Mouse (Mus musculus) cerebellum, adult (tissue): ENCODE data around the gene Pbrm1.

ENCODE experiments used
- ATAC-seq: cut with Nextera tagmentation; 2 replicates; pipeline ENCODE4 v1.9.2; 2017; ENCODE audit warnings: mild to moderate bottlenecking, moderate library complexity, mixed read lengths; ENCODE audit not compliant: insufficient number of reproducible peaks, low FRiP score, low TSS enrichment

Pbrm1 gene

DNA sequence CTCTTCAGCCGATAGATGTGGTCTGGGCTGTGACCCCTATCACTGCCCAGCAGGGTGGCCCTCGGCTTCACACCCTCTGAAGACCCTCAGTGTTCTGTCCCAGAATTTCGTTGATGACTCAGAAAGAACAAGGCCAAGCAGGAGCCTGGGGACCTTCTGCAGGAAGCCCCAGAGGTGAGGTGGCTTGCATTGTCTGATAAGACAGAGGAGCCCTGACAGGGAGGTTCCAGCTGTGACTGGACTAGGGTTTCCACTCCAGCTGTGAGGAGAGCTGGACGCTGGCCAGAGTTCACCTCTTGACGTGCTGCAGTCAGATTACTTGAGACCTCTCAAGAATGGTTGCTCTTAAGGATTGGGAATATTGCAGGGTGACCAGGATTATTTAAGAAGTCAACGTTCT is 113.1 kb downstream of the Pbrm1 start:
- ATAC-seq, result no peak

DNA sequence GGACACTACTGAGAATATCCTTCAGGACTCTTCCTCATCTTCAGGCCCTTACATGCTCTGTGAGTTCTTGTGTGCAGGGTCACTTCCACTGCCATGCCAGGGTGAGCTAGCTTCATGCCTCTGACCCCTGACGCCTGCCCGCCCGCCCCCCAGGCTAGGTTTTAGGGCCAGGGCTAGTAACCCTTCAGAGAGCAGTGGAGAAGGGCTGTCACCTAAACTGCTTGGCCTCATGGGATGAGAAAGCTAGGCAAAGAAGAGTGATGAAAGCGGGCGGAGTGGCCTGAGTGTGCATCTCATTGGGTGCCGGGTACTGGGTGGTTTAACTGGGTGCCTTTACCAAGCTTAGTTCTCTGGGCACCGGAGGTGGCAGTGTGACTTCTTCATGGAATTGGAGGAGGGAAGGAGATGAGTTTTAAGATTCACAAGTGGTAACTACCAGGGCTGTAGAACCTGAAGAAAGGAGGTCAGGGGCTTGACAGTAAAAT is 113.6 kb downstream of the Pbrm1 start:
- ATAC-seq, result no peak

DNA sequence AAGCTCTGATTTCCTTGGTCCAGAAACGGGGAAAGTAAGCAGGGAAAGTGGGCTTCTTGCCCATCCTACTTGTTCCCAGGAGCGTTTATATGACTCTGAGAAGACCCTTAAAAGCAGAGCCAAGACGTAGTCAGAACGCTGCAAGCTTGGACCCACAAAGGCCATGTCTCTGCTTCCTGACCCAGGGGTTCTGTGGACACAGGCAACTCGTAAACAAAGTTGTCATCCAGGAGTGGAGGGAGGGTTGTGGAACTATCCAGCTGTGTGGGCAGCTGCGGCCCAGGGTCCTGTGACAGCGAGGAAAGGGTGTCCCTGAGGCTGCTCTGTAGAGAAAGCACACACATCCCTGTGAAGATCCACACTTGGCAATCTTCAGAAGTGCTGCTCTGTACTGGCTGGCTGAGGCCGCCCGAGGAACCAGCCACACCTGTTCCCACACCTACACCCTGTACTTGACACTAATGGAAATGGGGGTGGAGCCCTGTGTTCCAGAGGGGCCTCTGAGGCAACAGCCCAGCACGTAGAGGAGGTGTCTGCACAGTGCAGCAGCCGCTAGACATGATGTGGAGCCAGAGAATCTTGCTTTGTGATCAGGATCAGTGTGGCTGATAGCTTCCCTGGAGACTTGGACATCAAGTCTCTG is 114.2 kb downstream of the Pbrm1 start:
- no peak for ATAC-seq

DNA sequence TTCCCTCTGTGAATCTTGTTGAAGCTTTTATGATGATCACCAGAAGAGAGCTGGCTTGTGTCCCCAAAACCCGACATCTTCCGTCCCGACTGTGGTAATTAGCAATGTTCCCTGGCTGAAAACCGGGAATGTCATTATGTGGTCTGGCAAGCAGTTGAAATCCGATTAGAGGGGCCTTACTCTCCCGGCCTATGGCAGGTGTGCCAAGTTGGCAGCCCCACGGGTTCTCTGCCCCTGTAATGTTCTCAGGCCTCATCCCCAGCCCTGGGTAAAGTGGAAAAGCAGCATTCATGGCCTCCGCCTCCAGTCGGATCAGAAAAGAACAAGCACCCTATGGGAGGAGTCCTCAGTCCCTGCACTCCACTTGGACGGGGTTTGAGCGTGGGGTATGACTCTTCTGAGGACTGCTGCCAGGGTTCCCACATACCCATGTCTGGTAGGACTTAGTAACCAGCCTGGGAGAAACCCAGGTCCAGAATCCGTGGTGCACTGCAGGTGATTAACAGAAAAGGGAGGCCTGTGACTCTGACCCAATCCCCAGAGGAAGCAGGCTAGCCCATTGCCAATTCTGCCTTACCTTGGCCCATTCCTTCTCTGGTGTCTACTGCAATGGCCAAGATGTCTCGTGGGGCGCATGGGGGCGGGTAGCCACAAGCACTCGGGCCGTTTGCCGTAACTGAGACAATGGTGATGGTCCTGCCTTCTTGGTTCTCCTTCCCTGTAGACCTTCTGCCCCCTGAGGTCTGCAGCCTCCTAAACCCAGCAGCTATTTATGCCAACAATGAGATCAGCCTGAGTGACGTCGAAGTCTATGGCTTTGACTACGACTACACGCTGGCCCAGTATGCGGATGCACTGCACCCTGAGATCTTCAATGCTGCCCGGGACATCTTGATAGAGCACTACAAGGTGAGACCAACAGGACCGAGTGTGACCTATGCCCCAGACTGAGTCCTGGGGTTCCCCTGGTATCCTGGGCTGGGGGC is 115.4 kb downstream of the Pbrm1 start:
- ATAC-seq, result no peak

DNA sequence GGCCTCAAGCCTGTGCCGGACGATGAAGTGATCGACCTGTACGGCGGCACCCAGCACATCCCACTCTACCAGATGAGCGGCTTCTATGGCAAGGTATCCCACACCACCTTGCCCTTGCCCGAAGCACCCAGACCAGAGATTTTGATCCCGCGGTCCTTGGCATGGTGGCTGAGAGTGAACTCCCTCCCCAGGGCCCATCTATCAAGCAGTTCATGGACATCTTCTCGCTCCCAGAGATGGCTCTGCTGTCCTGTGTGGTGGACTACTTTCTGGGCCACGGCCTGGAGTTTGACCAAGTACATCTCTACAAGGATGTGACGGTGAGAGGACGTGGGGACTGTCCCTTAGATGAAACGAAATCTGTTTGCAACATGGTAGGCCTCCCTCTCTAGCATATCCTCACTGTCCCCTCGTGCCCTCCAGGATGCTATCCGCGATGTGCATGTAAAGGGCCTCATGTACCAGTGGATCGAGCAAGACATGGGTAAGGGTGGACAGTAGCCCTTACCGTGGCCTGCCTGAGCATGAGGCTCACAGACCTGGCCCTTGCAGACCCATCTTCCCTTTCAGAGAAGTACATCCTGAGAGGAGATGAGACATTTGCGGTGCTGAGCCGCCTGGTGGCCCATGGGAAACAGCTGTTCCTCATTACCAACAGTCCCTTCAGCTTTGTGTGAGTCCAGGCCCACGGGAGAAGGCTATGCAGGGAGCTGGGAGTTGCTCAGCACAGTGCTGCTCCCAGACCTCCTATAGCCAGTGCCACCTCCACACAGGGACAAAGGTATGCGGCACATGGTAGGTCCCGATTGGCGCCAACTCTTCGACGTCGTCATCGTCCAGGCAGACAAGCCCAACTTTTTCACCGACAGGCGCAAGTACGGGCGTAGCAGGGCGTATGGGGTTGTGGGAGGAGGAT is 116.8 kb downstream of the Pbrm1 start:
- no peak for ATAC-seq

- ATAC-seq, result no peak
Measured at GRCm38 (mm10) chr14:31136411-31137280, 117.7 kb downstream of the Pbrm1 start.

GRCm38 (mm10) chr14:31137281-31137595 is 118.3 kb downstream of the Pbrm1 start:
- ATAC-seq, result no peak

- ATAC-seq, result no peak
Measured at GRCm38 (mm10) chr14:31137791-31138190, 118.9 kb downstream of the Pbrm1 start.

DNA sequence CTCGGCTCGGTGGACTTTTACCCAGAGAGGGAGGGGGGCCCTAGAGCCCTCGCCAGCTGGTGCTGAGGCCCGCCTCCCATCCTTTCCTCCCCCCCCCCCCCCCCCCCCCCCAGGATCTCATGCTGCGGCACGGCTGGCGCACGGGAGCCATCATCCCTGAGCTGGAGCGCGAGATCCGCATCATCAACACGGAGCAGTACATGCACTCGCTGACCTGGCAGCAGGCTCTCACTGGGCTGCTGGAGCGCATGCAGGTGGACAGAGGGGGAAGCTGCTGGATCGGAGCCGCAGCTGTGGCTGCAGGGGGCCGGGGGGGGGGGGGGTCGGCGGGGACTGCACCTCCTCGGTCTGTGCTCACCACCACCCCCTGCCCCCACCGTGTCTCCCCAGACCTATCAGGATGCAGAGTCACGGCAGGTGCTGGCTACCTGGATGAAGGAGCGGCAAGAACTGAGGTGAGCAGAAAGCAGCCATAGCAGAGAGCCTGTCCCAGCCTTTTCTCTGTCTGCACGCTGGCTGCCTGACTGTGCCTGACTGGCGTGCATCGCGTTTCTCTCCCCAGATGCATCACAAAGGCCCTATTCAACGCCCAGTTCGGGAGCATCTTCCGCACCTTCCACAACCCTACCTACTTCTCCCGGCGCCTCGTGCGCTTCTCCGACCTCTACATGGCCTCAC is 119.4 kb downstream of the Pbrm1 start:
- ATAC-seq, result no peak

GRCm38 (mm10) chr14:31138897-31139429 is 120.0 kb downstream of the Pbrm1 start:
- no peak for ATAC-seq

DNA sequence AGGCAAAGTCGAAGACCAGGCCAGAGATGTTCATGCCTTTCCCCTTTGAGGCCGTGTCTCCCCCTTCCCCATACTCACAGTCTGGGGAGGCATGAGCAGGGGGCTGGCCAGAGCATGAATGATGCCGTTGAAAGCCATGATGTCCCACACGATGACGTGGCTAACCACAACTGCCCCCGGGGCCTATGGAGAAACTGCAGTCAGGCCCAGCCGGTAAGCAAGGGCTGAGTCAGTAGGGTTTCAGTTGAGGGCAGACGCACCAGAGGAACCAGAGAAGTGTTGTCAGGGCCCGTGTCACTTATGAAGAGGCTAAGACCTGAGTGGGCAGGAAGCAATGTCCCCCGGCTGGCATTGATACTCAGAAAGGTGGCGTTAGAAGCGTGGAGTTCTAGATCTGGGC is 120.7 kb downstream of the Pbrm1 start:
- no peak for ATAC-seq

DNA sequence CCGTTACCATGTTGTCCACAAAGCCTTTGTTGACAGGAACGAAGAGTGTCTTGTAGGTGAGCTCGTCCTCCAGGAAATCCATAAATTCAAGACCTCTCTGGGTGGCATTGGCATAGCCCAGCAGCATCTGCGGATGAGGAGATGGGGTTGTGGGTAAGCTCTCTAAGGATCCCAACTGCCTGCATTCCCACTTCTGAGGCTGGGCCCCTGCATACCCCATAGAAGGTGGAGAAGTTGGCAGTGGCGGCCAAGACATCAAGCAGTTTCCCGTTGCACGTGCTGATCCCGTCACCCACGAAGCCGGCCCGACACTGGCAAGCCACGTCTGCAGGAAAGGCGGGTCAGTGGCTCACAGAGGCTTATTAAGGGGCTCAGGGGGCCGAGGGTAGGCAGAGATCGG is 121.2 kb downstream of the Pbrm1 start:
- no peak for ATAC-seq

DNA sequence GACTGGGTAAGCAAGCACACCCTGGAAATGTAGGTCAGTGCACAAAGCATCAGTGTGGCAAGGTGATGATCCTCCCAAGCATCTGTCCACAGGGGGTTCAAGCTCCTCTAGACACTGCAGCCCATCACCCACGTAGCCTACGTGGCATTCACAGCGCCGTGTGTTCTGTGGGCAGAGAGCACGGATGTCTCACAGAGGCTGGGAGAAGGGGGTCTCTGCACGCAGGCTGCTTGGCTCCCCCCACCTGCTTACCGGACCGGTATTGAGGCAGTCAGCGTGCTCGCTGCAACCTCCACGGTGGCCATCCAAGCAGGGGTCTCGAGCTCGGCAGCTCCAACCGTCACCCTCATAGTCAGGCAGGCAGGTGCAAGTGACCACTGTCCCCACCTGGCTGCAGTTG is 122.1 kb downstream of the Pbrm1 start:
- ATAC-seq, result no peak

GRCm38 (mm10) chr14:31145694-31146093 is 126.8 kb downstream of the Pbrm1 start:
- no peak for ATAC-seq

- ATAC-seq, result no peak
Measured at GRCm38 (mm10) chr14:31160196-31161150, 141.5 kb downstream of the Pbrm1 start.

DNA sequence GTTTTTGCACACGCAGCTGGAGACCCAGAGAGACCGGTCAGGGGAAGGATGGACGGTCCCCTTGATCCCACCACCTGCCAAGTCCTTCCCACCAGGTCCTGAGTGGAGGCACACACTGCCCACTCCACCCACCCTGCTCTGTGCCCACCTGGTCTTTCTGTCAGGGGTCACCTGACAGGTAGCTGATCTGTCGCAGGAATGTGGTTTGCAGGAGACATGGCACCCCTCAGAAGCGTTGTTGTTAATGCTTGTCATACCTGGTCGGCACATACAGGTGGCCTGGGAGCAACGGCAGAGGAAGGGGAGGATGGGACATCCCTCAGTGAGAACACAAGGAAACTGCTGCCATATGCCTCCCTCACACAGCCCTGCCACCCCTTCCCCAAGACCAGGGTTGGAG is 142.3 kb downstream of the Pbrm1 start:
- no peak for ATAC-seq

DNA sequence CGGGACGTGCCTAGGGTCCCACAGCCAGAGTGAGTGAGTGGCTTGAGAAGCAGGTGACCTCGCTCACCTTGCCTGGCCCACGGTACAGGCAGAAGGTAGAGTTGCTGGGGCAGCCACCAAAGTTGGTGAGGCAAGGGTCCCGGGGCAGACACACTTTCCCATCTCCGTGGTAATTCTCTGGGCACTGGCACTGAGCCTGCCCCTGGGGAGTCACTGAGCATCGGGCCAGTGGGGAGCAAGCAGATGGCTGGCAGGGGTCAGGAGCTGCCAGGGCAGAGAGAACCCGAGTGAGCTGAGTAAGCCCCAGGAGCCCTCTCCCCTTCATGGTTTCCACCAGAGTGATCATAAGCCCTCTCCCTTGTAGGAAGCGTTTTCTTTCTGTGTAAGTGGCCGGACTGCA is 142.7 kb downstream of the Pbrm1 start:
- no peak for ATAC-seq

GRCm38 (mm10) chr14:31164067-31164466 is 145.1 kb downstream of the Pbrm1 start:
- ATAC-seq, result peak; percentile 37
